Mouse (Mus musculus) kidney, postnatal 25 days (tissue): ENCODE measurements around the gene Rpl22.

Experiments used
- DNase-seq, 2 experiments: peaks; one replicate each; pipeline ENCODE4 v3.0.0; 2021; ENCODE audit warnings: mixed read lengths in 2 of 2

The Rpl22 gene

DNA sequence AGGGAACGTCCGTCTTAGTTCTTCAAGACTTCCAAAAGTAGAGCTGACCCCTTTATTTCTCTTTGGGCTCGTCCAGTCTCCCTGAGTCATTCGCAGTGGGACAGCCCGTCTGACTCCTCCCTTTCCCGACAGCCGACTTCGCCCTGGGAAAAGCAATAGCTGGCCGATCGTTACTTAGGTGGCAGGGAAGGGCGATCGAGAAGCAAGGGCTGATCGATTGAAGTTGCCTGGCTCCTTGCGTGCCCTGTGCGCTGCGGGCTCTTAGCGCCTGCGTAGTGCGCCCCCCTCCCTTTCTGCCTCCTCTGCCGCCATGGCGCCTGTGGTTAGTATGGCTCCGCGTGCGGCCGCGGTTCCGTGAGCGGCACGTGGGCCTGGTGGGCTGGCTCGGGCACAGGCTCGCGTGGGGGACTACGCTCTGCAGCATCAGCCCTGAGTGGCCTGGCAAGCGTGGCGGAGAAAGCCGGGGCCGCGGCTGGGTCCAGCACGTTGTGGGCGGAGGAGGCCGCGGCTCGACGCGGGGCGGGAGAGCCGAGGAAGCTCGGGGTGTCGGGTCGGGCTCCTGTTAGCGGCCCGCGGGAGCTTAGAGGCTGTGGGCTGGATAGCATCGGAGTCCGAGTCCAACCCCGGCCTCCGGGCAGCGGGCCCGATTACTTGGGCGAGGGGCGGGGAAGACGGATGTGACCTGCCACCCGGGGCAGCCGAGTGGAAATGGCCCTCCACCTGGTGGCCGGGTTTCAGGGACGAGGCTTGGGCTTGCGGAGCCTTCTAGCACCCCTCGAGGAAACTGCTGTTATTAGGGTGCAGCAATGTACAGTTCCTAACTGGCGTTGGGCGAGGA, at the start of gene Rpl22:
Rpl22 (plus strand) TSS at position 169 of the 838 bp plus-strand sequence.
- DNase-seq: peak; percentile 93 to 97

- DNase-seq: no peak
These were observed 48.9 kb upstream of the Rpl22 start for GRCm38 (mm10) chr4:152276389-152277347.

DNA sequence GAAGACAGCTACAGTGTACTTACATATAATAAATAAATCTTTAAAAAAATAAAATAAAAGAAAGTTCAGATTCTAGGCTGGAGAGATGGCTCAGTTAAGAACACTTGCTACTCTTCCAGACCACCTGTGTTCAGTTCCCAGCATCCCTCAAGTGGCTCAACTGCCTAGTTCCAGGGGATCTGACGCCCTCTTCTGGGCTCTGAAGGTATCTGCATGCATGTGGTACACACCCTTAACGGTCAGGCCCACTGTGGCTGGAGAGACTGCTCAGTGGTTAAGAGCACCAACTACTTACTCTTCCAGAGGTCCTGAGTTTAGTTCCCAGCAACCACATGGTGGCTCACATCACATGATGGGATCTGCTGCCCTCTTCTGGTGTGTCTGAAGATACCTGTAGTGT, 47.6 kb upstream of the Rpl22 start:
- DNase-seq: no peak

DNA sequence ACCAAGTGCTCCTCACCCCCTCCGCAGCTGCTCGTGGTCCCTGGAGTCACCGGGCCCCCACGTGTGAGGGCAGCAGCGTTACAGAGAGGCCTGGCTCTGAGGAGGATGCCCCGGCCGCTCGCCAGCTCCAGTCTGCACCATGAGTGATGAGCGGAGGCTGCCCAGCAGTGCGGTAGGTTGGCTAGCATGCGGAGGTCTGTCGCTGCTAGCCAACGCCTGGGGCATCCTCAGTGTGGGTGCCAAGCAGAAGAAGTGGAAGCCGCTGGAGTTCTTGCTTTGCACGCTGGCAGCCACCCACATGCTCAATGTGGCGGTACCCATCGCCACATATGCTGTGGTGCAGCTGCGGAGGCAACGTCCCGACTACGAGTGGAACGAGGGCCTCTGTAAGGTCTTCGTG, 46.6 kb upstream of the Rpl22 start:
- no peak for DNase-seq

DNA sequence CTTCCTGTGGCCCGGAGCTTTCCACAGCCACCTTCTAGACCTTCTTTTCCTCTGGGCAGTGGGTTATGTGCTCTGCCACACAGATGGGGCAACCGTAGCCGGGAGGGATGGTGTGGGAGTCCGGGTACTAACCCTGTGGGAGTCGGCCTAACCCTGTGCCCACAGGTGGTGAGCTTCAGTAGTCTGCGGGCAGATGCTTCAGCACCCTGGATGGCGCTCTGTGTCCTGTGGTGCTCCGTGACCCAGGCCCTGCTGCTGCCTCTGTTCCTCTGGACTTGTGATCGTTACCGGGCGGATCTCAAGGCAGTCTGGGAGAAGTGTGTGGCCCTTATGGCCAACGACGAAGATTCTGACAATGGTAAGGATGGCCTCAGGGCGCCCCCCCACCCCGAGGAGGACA, 43.9 kb upstream of the Rpl22 start:
- no peak for DNase-seq

GRCm38 (mm10) chr4:152282721-152283120, 42.8 kb upstream of the Rpl22 start:
- no peak for DNase-seq

GRCm38 (mm10) chr4:152283186-152283950, 42.2 kb upstream of the Rpl22 start:
- DNase-seq: peak; percentile 86 to 88

DNA sequence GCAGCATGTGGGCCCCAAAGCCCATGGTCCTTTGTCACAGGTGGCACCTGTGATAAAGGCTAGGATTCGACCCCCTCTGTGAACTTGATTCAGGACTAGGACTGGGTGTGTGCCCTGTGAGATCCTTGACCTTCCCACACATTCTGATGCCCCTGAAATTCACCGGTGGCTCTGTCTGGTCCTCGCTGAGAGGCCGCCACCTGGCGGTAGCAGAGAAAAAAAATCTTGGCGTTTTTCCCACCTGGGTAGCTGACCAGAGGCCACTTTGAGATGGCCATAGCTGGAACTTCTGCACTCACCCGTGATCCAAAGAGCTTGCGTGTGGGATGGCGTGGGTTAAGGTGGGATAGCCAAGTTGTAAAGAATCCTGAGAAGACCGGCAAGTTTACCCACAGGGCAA, 40.0 kb upstream of the Rpl22 start:
- peak; percentile 68 to 76 for DNase-seq

DNA sequence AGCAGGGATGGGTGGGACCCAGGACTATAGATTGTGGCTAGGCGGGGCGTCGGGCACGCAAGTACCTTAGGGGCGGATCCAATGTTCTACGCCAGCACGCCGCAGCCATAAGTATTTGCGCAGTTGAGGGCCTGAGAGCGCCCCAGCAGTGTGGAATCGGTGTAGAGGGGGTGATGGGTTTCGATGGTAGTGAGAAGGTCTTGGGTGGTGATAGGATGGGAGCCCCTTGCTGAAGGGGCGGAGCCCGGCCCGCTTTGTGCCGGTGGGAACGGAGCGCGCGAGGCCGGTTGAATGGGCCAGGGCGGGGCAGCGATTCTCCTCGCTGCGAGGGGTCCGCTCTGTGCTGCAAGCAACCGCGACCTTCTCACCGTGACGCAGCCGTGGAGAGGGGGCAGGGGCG, 39.4 kb upstream of the Rpl22 start:
- DNase-seq: no peak

- DNase-seq: peak; percentile 85 to 88
These were observed 38.7 kb upstream of the Rpl22 start for GRCm38 (mm10) chr4:152286887-152287286.

GRCm38 (mm10) chr4:152287317-152288120, 38.0 kb upstream of the Rpl22 start:
- DNase-seq: no peak

DNA sequence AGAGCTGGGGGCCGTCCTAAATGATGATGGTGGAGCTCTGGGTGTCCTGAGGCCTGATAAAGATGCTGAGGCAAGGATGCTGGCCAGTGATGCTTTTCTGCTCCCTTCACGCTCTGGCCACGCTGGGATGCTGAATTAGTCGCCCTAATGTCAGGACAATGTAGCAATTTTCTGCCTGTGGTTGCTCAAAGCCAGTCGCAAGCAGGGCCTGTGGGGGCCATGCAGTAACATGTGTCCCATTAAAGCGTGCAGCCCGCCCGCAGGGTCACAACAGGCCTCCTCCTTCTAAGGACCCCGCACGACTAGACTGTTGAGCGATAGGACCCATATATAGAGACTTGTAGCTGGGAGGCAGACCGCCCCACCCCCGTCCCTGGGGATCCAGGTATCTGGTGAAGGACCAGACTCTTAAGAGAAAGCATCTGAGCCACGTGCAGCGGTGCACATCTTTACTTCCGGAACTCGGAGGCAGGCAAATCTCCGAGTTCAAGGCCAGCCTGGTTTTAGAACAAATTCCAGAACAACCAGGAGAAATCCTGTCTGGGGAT, 37.1 kb upstream of the Rpl22 start:
- no peak for DNase-seq

DNA sequence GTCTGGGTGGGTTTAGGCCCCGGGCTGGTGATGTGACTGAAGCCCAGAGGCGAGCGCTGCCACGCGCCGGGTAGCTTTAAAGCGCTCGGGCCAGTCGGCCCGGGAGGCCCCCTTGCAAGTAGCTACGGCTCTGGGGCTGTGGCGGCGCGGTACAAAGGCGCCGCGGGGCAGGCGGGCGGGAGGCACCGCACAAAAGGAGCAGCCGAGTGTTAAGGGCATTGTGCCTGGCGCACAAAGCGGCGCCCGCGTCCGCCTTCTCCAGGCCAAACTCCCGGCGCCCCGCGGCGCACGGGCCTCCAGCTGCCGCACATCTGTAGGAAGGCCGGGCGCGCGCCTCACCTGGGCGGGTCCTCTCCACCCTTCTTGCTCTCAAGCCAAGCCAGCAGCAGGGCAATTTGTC, 35.2 kb upstream of the Rpl22 start:
- no peak for DNase-seq

DNA sequence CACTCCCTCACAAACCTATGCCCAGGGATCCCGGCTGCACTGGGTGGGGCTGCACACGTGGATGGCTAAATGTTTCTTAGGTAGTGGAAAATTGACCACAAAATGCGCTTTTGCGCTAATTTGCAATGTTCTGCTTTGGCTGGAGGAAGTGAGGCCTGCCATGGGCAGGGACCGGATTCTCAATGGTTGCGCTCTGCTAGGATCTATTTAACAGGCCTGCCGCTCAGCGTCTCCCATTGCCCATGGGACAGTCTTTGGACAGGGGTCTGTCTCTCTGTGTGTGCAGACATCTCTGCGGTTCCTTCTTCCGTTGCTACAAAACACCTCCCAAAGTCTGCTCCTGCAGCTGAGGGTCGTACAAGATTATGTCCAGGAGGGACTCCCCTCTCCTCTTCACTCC, 34.6 kb upstream of the Rpl22 start:
- DNase-seq: no peak

- DNase-seq: no peak
These were observed 34.0 kb upstream of the Rpl22 start, which contains the start of gene Hes3 for GRCm38 (mm10) chr4:152291562-152291961. Hes3 (minus strand) TSS chr4:152291662.

GRCm38 (mm10) chr4:152292102-152292765, 33.3 kb upstream of the Rpl22 start:
- no peak for DNase-seq

GRCm38 (mm10) chr4:152294188-152294929, 31.2 kb upstream of the Rpl22 start:
- peak; percentile 27 to 62 for DNase-seq

DNA sequence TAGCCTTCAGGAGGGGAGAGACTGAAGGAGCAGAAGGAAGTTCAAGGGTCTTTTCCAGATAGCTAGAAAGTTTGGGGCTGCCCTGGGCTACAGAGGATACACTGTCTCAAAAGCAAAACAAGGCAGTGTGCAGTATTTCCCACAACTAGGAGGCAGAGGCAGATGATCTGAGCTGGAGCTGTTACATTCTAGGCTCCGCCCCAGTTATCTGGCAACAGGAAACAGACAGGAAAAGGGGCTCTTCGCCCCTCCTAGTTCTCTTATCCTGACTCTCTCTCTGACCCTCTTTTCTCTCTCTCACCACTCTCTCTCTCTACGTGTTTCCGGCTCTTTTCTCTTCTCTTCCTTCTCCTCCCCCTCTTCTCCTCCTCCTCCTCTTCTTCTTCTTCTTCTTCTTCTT, 29.6 kb upstream of the Rpl22 start:
- DNase-seq: no peak

DNA sequence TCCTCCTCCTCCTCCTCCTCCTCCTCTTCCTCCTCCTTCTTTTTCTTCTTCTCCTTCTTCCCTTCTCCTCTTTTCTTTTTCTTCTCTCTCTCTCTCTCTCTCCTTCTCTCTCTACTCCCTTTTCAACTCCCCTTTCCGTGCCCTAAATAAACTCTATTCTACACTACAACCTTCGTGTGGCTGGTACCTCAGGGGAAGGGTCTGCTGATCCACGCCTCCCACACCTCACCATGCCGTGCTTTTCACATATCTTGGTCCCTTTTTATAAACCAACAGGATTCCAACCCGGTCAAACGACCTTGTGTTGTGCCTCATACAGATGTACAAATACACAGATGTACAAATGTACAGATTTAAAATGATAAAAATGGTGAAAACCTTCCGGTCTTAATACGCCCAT, 29.2 kb upstream of the Rpl22 start:
- no peak for DNase-seq
